9 mouse cellular contexts compared by ENCODE assay signal in the genomic region with DNA sequence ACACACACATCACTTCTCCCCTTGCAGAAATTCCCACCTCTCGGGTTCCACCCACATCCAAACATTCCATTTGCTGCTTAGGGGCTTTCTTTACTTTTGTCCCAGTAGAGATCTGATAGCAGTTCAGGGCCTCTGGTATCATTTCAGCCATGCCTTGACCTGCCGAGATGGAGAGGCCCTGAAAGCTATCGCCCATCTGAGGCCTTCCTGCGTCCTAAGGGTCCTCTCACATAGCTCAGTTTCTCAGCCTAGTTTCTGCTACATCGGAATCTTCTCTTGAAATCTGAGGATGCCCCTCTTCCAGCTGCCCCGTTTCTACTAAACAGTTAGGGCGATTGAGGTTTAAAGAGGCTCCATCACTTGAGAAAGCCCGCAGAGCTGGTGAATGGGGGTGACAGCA. TPM values are rescaled to one million over a fixed set of nuclear protein-coding genes. Genes with fewer than 3 reads are reported as not detected.
DNase-seq lines count a peak whose midpoint lies in the region; ATAC-seq and TF ChIP-seq lines count a peak whose summit lies in the region.
"Had no signal": no experiment of that assay in that cellular context is flagged by ENCODE, and none has a peak within 500 bp of the region (broad histone marks: within the 10 kb centered on the region; RNA-seq: fewer than 3 reads in every experiment).

No protein-coding gene starts in this region.

- 59% methylated on average over 8 of the region's 8 CpGs for WGBS in spleen, adult 2 months
- WGBS in limb, embryonic 12.5 days = 45% methylated on average over 8 of the region's 8 CpGs
- WGBS in neural tube, embryonic 15.5 days = 53% methylated on average over 8 of the region's 8 CpGs

- peak; percentile 3 for DNase-seq in adrenal gland, postnatal 10 days
- no peak for DNase-seq in adrenal gland, postnatal 4 days (ENCODE audit: low spot score in 2 of 2)
- DNase-seq in spleen, adult 2 months (ENCODE audit: low read depth in 1 of 2, low spot score in 2 of 2) = no peak
- no peak for DNase-seq in spleen, postnatal 36 days (ENCODE audit: low spot score in 2 of 2)
- DNase-seq in frontal cortex, postnatal 36 days (ENCODE audit: low spot score in 2 of 2) = no peak

- H3K9ac ChIP-seq in limb, embryonic 12.5 days (replicated peaks) = no peak overlapping the region
- H3K9ac ChIP-seq in neural tube, embryonic 15.5 days (replicated peaks) = 0 out of 2 replicates have a peak overlapping the region, but pooled peaks have one; percentile 23

- H3K27me3 ChIP-seq in spleen, adult 2 months (ENCODE audit: control insufficient read depth, insufficient read depth, low read length) = no peaks in the 10 kb centered on the region
- peaks cover 45% of the 10 kb centered on the region for H3K27me3 ChIP-seq in limb, embryonic 12.5 days
- H3K27me3 ChIP-seq in neural tube, embryonic 15.5 days (replicated peaks) = peaks cover 4% of the 10 kb centered on the region; the same call in 1 of the 2 replicates

- no peak for TF ChIP-seq POLR2A in spleen, adult 2 months (IDR thresholded peaks at IDR 0.05; ENCODE audit: low read depth, low read length)

- H3K4me1 ChIP-seq in spleen, adult 2 months (ENCODE audit: control insufficient read depth, insufficient read depth, insufficient read length) = peaks cover 15% of the 10 kb centered on the region; the same call in 1 of the 2 replicates
- H3K4me1 ChIP-seq in limb, embryonic 12.5 days (replicated peaks) = peaks cover 74% of the 10 kb centered on the region
- peaks cover 59% of the 10 kb centered on the region for H3K4me1 ChIP-seq in neural tube, embryonic 15.5 days

- peak overlapping the region; percentile 19; the same call in 1 of the 2 replicates for H3K27ac ChIP-seq in spleen, adult 2 months (ENCODE audit: insufficient read depth, low read length)
- no peak overlapping the region for H3K27ac ChIP-seq in limb, embryonic 12.5 days
- no peak overlapping the region for H3K27ac ChIP-seq in neural tube, embryonic 15.5 days (replicated peaks)

- H3K36me3 ChIP-seq in spleen, adult 2 months (ENCODE audit: control insufficient read depth, insufficient read depth, low read length) = no peaks in the 10 kb centered on the region
- H3K36me3 ChIP-seq in limb, embryonic 12.5 days = no peaks in the 10 kb centered on the region
- H3K36me3 ChIP-seq in neural tube, embryonic 15.5 days = no peaks in the 10 kb centered on the region

- H3K4me3 ChIP-seq in spleen, adult 2 months (ENCODE audit: extremely low read depth, insufficient read depth, insufficient read length) = no peak overlapping the region
- H3K4me3 ChIP-seq in limb, embryonic 12.5 days (replicated peaks) = peak overlapping the region; percentile 53
- H3K4me3 ChIP-seq in neural tube, embryonic 15.5 days (replicated peaks) = peak overlapping the region; percentile 51; the same call in 1 of the 2 replicates

- peak overlapping the region; percentile 97 for H3K4me2 ChIP-seq in limb, embryonic 12.5 days
- peak overlapping the region; percentile 97 for H3K4me2 ChIP-seq in neural tube, embryonic 15.5 days

- ATAC-seq in limb, embryonic 12.5 days (ENCODE audit: insufficient number of reproducible peaks, insufficient read depth, low FRiP score, low TSS enrichment, low read depth) = no peak
- no peak for ATAC-seq in neural tube, embryonic 15.5 days (ENCODE audit: low FRiP score)
- no peak for ATAC-seq in monocyte, adult 5-6 weeks (replicated peaks; ENCODE audit: insufficient number of reproducible peaks, low FRiP score, low TSS enrichment, poor library complexity, severe bottlenecking)

- no peaks in the 10 kb centered on the region for H3K9me3 ChIP-seq in limb, embryonic 12.5 days
- no peaks in the 10 kb centered on the region for H3K9me3 ChIP-seq in neural tube, embryonic 15.5 days (replicated peaks)

- TF ChIP-seq CTCF in spleen, adult 2 months (IDR thresholded peaks at IDR 0.05; ENCODE audit: extremely low read depth, insufficient read depth, insufficient read length, insufficient replicate concordance) = no peak

RNA-seq across cellular contexts. Expression of a gene that starts 5.2 kb away (rescaled TPM):
- 100 to 1,000 TPM; 130 to 145 TPM for total RNA-seq in adrenal gland, postnatal 10 days (2021)
- total RNA-seq in adrenal gland, postnatal 4 days (2021) = 100 to 1,000 TPM; 138 to 145 TPM
- 108 and 122 TPM in 2 replicates for polyA plus RNA-seq in spleen, adult 2 months (2012; rRNA removed)
- 55.4 and 58.7 TPM in 2 replicates for polyA plus RNA-seq in limb, embryonic 12.5 days (2016; fragmentation: Nextera tagmentation; extraction: Ambion mirVana)
- 42.8 and 77.5 TPM in 2 replicates for polyA plus RNA-seq in neural tube, embryonic 15.5 days (2015; fragmentation: Nextera tagmentation; extraction: Ambion mirVana)
- total RNA-seq in monocyte, adult 5-6 weeks (2017) = 34.4 to 64.6 TPM (median 37.8 TPM) in 3 replicates

RNA-seq across cellular contexts. Expression of a gene that starts 7.7 kb away (rescaled TPM):
- 1 to 10 TPM in 1 of 2 experiments, under 1 TPM in 1; 0.57 to 1.9 TPM for total RNA-seq in adrenal gland, postnatal 10 days (2021)
- 1 to 10 TPM; 1.6 to 4.0 TPM for total RNA-seq in adrenal gland, postnatal 4 days (2021)
- polyA plus RNA-seq in spleen, adult 2 months (2012; rRNA removed) = not detected in 2 replicates
- polyA plus RNA-seq in limb, embryonic 12.5 days (2016; fragmentation: Nextera tagmentation; extraction: Ambion mirVana) = 15.8 and 16.4 TPM in 2 replicates
- polyA plus RNA-seq in neural tube, embryonic 15.5 days (2015; fragmentation: Nextera tagmentation; extraction: Ambion mirVana) = 1.5 and 1.6 TPM in 2 replicates
- not detected in 3 replicates for total RNA-seq in monocyte, adult 5-6 weeks (2017)
- total RNA-seq: layer of hippocampus, postnatal 10 days had no signal

RNA-seq across cellular contexts. Expression of a gene that starts 21.1 kb away (rescaled TPM):
- 1,000 to 10,000 TPM; 1,111 to 1,198 TPM for total RNA-seq in adrenal gland, postnatal 10 days (2021)
- 1,000 to 10,000 TPM; 1,575 to 1,663 TPM for total RNA-seq in adrenal gland, postnatal 4 days (2021)
- polyA plus RNA-seq in spleen, adult 2 months (2012; rRNA removed) = 194 and 202 TPM in 2 replicates
- 1,474 and 1,563 TPM in 2 replicates for polyA plus RNA-seq in limb, embryonic 12.5 days (2016; fragmentation: Nextera tagmentation; extraction: Ambion mirVana)
- polyA plus RNA-seq in neural tube, embryonic 15.5 days (2015; fragmentation: Nextera tagmentation; extraction: Ambion mirVana) = 1,466 and 1,575 TPM in 2 replicates
- 826 to 1,618 TPM (median 1,101 TPM) in 3 replicates for total RNA-seq in monocyte, adult 5-6 weeks (2017)

RNA-seq across cellular contexts. Expression of a gene that starts 30.5 kb away (rescaled TPM):
- total RNA-seq in adrenal gland, postnatal 10 days (2021) = 10 to 100 TPM; 65.9 TPM
- 10 to 100 TPM; 69.2 to 71.8 TPM for total RNA-seq in adrenal gland, postnatal 4 days (2021)
- 70.9 and 71.3 TPM in 2 replicates for polyA plus RNA-seq in spleen, adult 2 months (2012; rRNA removed)
- 96.9 and 106 TPM in 2 replicates for polyA plus RNA-seq in limb, embryonic 12.5 days (2016; fragmentation: Nextera tagmentation; extraction: Ambion mirVana)
- polyA plus RNA-seq in neural tube, embryonic 15.5 days (2015; fragmentation: Nextera tagmentation; extraction: Ambion mirVana) = 86.3 and 99.5 TPM in 2 replicates
- total RNA-seq in monocyte, adult 5-6 weeks (2017) = 26.7 to 47.1 TPM (median 39.0 TPM) in 3 replicates

RNA-seq across cellular contexts. Expression of a gene that starts 38.7 kb away (rescaled TPM):
- total RNA-seq in adrenal gland, postnatal 10 days (2021) = 1 to 10 TPM; 4.4 to 6.2 TPM
- 1 to 10 TPM; 3.0 to 4.5 TPM for total RNA-seq in adrenal gland, postnatal 4 days (2021)
- 50.4 and 65.9 TPM in 2 replicates for polyA plus RNA-seq in spleen, adult 2 months (2012; rRNA removed)
- 6.5 and 6.6 TPM in 2 replicates for polyA plus RNA-seq in limb, embryonic 12.5 days (2016; fragmentation: Nextera tagmentation; extraction: Ambion mirVana)
- 4.8 and 10.1 TPM in 2 replicates for polyA plus RNA-seq in neural tube, embryonic 15.5 days (2015; fragmentation: Nextera tagmentation; extraction: Ambion mirVana)
- total RNA-seq in monocyte, adult 5-6 weeks (2017) = 55.6 to 60.0 TPM (median 55.9 TPM) in 3 replicates
